Mouse (Mus musculus) heart, postnatal 14 days (tissue): Measurements from ENCODE around the gene A730061H03Rik. TPM values are rescaled to one million over a fixed set of nuclear protein-coding genes. Genes with fewer than 3 reads are reported as not detected.

ENCODE experiments used
- DNase-seq, 2 experiments: peaks; one replicate each; pipeline ENCODE4 v3.0.0; 2021 to 2022
- intact Hi-C: fragments of 180-260 bp; cut with DNase I; formaldehyde crosslinking; loops from one replicate; pipeline ENCODE4 v1.15.1; 2025
- total RNA-seq, 2 experiments: library from RNA; stranded (reverse); gene quantifications; 2 replicates each; pipeline ENCODE4 v1.2.3; 2021

Gene A730061H03Rik
- total RNA-seq, 2 experiments from 2014 or later: 0.69 TPM; not detected in 1

DNA sequence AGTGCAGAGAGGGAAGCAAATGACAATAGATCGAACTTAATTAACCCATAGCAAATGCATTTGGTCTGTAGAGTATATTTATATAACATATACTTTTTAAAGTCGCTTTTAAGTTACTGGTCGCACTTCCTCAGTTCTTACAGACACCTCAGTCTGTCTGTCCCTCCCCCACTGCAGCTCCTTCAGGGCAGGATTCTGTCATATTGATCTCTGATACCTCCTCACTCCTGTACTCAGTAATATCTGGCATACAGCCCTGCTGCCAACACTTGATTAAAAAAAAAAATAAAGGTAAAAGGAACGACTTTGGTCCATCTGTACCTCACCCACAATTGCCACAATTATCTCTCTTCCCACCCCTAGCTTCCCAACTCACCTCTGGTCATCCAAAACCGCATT is 24.1 kb upstream of the A730061H03Rik start:
- intact Hi-C loops: no loop called here
- no peak for DNase-seq

DNA sequence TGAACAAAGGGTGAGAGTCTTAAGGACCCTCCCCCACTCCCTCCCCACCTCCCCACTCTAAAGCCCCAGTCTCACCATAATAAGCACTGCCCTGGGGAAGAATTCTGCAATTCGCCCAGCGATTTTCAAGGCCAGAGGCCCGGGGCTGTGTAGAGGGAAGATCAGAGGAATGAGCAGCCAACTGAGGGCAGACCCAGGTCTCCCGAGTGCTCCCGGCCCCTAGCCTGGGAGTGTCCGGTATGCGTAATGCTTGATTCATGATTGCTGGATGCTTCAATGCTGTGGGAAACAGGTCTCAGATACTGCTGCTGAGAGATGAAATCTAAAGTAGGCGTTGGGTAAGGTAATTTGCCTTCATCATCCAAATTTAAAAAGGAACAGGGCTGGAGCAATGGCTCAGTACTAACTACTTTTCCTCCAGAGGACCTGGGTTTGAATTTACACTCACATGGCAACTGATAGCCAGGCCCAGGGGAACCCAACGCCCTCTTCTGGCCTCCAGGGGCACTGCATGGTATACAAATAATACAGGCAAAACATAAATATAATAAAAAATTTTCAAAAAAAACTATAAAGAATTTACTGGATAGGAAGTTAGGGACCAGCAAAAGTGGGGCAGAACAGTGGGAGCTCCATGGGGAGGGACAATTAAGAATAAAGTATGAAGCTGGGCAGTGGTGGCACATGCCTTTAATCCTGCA is 21.9 kb upstream of the A730061H03Rik start:
- no peak for DNase-seq
- intact Hi-C loops: no loop called here

DNA sequence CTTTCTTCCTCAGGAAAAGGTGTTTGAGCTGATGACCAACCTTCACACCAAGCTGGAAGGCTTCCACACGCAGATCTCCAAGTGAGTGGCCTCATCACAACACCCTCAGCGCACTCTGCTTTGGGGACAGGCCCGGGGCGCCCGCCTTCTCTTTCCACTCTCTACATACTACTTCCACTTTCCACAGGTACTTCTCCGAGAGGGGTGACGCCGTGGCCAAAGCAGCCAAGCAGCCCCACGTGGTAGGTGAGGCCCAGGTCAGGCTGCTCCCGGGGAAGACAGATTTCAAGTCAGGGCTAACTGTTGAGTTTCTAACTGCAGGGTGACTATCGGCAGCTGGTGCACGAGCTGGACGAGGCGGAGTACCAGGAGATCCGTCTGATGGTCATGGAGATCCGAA is 20.5 kb upstream of the A730061H03Rik start:
- no peak for DNase-seq
- intact Hi-C loops: no loop called here

DNA sequence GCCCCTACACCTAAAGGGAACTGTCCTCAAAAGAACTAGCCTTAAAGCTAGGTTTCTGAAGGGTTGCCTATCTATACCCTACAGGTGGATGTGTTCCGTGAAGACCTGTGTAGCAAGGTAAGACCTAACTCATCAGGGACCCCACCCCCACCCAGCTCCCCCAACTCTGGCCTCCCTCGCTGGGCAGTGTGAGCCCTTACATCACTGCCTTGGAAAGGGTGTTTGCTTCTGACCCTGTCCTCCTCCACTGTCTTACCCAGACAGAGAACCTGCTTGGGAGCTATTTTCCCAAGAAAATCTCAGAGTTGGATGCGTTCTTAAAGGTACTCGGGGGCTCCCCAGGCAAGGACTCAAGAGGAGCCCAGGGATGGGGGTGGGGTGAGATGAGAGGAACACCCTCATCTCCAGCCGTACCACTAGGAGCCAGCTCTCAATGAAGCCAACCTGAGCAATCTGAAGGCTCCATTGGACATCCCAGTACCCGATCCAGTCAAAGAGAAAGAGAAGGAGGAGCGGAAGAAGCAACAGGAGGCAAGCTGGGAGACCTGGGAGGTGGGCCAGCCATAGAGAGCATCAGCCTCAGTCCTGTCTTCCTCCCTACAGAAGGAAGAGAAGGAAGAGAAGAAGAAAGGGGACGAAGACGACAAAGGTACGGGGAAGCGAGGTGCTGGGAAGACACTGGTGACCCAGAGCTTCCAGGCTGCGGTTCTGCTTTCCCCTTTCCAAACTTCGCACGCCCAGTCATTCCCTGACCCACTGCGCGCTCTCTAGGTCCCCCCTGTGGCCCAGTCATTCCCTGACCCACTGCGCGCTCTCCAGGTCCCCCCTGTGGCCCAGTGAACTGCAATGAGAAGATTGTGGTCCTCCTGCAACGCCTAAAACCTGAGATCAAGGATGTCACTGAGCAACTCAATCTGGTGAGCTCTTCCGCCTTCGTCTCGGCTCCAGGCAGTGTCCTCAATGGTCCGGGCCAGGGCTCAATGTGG is 19.6 kb upstream of the A730061H03Rik start:
- DNase-seq: no peak
- intact Hi-C loops: no loop called here

DNA sequence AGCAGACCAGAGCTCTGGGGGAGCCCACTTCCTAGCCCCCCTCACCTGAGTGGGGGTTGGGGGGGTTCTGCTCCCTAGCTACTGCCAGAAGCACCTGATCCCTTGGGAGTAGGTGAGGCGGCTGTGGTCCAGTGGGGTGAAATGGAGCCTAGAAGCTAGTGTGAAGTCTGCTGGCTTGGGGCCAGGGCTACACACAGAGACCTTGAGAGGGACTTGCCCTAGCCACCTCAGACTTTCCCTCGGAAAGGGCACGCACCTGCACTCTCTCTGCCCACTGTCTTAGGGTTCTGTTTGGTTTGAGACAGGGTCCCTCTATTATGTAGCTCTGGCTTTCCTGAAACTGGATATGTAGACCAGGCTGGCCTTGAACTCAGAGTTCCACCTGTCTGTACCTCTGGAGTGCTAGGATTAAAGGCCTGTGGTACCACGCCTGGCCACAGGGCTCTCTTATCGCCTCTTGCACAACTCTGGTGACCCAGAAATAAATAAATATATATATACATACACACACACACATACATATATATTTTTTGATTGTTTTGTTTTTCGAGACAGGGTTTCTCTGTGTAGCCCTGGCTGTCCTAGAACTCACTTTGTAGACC is 18.6 kb upstream of the A730061H03Rik start:
- DNase-seq: peak; percentile 61 to 69
- intact Hi-C loops: no loop called here

DNA sequence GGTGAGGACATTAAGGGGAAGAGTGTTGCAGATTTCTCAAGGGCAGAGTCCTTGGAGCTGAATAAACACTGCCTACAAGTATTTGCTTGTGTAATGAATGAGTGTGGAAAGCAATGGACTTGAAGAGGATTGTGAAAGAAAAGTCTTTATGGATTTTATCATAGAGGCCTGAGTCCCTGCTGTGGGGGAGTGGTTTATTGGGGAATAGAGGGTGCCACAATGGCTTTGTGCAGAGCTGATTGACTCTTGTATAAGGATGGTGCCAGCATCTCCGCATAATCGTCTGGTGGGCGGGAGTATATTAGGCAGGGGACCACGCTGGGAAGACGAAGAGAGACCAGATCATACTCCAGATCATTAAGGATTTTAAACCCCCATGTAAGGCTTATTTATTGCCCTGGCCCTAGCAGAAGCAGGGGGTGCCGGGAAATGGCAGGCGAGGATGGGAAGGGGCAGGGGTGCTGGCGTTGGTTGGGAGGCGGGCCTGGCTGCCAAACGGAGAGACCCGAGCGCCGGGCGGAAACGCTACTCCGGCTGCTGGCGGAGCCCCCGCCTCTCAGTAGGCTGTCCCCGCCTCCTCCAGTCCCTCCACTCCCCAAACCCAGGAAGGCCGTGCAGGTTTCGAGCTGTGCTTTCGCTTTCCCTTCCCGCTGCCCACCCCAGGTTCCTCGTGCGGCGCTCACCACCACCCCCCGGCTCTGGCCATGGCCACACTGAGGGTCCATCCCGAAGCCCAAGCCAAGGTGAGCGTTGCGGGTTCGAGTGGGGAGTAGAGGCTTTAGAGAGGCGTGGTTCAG is 17.9 kb upstream of the A730061H03Rik start, which contains the start of gene Psme1:
Psme1 (plus strand) TSS at position 253 of the 797 bp plus-strand sequence.
- DNase-seq: peak; percentile 83 to 85
- intact Hi-C loops: no loop called here

DNA sequence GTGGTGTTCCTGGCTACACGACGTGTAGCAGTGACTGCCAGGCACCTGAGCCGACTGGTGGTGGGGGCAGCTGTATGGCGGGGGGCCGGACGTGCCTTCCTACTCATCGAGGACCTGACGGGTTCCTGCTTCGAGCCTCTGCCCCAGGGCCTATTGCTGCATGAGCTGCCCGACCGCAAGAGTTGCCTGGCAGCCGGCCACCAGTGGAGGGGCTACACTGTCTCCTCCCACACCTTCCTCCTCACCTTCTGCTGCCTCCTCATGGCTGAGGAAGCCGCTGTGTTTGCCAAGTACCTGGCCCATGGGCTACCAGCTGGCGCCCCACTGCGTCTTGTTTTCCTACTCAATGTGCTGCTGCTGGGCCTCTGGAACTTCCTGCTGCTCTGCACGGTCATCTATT is 16.2 kb upstream of the A730061H03Rik start:
- intact Hi-C loops: no loop called here
- DNase-seq: peak; percentile 33 to 50

DNA sequence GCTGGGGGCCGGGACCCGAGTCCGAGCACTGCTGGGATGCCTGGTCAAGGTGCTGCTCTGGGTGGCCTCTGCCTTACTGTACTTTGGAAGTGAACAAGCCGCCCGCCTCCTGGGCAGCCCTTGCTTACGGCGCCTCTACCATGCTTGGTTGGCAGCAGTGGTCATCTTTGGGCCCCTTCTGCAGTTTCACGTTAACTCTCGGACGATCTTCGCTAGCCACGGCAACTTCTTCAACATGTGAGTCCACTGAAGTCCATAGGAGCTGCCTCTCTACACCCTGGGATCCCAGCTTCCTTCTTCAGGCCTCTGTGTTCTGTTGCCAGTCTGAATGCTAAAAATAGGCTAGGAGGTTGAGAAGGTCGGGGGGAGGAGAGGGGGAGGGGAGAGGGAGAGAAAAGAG is 15.5 kb upstream of the A730061H03Rik start:
- intact Hi-C loops: no loop called here
- peak in 1 of 2 experiments; percentile 45 for DNase-seq

DNA sequence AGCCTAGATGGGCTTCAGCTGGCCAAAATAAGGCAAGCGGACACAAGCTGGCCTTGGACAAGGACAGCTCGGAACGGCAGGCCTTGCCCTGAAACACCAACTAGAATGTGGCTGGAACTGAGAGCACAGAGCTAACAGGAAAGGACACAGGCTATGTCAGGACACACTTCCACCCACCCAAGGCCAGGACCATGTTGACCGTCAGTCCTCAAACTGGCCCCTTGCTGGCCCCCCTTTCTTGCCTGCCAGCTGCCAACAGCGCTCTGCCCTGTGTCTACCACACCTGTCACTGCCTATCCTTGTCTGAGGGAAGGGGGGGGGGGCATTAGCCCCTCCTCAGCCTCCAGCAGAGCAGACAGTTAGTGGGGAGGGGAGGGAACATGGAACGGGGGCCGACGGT is 15.1 kb upstream of the A730061H03Rik start, which contains the start of gene Fitm1:
Fitm1 (plus strand) TSS at position 316 of the 400 bp plus-strand sequence.
- intact Hi-C loops: no loop called here
- peak; percentile 49 to 70 for DNase-seq

DNA sequence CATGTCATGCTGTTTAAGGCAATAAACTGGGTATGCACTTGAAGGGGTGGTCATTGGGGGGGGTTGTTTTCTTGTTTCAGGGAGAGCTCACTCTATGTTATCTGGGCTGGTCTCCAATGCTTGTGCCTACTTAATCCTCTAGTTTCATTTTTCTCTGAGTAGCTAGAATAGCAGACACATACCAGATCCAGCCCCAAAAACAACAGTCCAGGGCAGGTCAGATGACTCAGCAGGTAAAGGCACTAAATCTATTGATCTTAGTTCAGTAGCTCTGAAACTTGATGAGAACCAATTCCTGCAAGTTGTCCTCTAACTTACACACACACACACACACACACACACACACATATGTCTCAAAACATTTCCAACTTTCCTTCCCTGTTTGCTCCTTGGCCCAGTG is 11.6 kb upstream of the A730061H03Rik start:
- intact Hi-C loops: no loop called here
- DNase-seq: no peak

DNA sequence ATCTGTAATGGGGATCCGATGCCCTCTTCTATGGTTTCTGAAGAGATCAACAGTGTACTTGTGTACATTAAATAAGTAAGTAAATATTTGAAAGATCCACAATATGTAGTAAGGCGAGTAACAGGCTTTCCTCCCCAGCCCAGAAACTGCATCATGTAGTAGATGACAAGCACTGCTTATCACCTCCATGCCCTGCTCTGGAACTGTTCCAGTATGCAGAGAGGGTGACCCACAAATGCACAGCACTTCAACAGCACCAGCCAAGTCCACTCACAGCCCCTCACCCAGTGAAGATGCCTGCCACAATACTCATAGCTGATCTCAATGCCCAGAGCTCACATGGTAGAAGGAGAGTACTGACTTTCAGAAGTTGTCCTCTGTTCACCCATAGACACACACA is 10.4 kb upstream of the A730061H03Rik start:
- DNase-seq: no peak
- intact Hi-C loops: no loop called here

DNA sequence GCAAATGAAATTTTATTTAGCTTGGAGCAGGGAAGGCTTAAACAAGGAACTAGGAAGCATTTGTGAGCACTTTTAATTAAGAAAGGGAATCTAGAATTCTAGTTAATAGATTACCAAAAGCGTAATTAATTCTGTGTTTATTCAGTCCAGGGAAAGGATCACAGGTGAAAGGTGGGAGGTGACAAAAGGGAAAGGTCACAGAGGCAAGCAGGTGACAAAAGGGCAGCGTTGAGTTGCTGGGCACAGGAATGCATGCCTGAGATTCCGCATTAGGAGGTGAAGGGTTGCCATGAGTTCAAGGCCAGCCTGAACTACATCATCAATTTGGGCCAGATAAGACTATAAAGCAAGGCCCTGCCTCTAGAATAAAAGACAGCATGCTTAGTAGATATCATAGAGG is 7.3 kb upstream of the A730061H03Rik start:
- intact Hi-C loops: no loop called here

DNA sequence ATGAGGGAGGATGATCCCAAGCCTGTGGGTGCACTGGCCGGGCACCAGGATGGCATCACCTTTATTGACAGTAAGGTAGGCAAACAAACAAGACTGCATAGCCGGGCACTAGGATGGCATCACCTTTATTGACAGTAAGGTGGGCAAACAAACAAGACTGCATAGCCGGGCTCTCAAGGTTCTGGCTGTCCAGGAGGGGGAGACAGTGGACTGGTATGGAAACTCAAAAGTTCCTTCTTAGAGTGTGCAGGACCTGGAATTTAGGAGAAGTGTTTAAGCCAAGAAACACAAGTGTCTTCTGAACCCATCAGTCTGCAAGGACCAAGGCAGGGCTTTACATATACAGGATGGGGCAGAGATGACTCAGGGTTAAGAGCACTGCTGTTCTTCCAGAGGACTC is 5.5 kb upstream of the A730061H03Rik start:
- DNase-seq: no peak
- intact Hi-C loops: no loop called here

More for the DNA sequence above, 7.3 kb upstream of the A730061H03Rik start:
- DNase-seq: no peak

DNA sequence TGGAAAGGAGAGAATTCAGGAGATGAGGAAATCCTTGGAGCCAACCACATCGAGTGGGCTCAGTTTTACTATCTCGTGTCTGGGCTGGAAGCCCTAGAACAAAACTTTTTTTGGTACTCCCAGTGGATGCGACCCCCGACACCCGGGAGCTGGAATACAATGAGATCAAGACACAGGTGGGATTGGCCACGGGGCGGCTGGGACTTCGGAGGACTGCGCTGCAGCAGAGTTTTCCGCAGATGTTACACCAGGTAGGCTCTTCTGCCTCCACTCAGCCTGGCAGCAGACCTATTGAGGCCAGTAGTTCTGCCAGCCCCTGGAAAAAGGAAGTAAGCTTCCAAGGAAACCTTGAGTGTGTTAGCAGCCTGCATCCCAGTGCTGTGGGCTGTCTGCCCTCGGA is 3.0 kb upstream of the A730061H03Rik start:
- DNase-seq: no peak
- intact Hi-C loops: loop anchor here (5.0 kb wide), 1 partner anchor 39 kb away; the partner anchor contains the start of gene Irf9

DNA sequence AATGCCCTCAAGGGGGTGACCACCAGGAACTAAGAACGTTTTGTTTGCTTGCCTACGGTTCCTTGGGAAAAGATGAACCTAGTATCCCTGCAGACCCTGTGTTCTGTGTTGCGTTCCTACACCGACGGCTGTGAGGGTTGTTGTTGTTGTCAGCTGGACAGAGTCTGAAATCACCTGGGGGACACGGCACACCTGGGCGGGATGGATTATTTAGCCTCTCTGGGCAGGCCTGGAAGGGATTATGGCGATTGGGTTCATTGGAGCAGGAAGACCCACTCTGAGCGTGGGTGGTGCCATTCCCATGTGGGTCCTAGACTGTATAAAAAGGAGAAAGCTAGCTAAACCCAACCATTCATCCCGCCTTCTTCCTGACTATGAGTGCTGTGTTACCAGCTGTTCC is 1.7 kb upstream of the A730061H03Rik start:
- DNase-seq: no peak
- intact Hi-C loops: loop anchor here (5.0 kb wide), 1 partner anchor 40 kb away; the partner anchor contains the start of gene Irf9

DNA sequence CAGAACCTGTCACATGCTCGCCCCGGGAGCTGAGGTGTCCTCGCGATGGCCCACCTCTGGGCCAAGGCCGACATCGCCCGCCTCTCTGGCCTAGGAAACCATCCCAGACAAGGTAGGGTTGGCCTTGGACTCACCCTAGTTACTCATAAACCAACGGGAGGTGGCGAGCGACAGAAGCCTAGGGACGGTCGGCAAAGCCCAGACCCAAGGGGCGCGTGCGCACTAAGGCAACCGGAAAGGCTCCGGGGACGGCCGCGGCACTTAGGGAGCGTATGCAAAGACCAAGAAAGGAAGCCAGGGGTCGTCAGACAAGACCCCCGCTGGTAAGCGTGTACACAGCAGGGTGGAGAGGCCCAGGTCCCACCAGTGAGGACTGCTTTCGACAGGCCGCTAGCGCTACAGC is 406 bp downstream of the A730061H03Rik start, which contains the start of gene Dcaf11:
Dcaf11 (plus strand) TSS at position 208 of the 403 bp plus-strand sequence.
- DNase-seq: peak; percentile 90
- intact Hi-C loops: loop anchor here (5.0 kb wide), 1 partner anchor 43 kb away; the partner anchor contains the start of gene Irf9

DNA sequence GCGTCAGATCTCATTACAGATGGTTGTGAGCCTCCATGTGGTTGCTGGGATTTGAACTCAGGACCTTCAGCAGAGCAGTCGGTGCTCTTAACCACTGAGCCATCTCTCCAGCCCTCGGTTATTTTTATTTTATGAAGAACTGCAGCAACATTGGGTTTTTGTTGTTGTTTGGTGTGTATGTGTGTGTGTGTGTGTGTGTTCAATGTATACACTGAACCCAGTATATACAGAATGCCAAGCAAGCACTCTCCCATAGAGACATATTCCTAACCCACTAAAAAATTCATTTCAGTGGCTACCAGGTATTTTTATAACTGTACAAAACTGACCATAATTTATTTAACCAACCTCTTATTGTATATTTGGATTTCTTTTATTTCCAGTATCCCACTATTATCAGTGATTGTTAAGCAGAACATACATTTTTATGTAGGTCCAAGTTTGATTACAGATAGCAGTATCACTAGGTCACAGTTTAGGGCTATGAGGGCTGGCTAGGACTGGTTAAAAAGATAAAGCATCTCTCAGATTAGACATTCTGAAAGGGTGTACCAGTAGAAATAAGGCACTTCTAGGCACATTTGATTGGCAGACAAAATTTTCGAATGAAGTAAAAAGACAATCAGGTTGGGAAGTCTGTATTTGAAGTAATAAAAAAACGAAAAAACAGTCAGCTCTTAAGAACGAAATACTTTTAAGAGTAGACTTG is 1.3 kb downstream of the A730061H03Rik start:
- no peak for DNase-seq
- intact Hi-C loops: no loop called here

DNA sequence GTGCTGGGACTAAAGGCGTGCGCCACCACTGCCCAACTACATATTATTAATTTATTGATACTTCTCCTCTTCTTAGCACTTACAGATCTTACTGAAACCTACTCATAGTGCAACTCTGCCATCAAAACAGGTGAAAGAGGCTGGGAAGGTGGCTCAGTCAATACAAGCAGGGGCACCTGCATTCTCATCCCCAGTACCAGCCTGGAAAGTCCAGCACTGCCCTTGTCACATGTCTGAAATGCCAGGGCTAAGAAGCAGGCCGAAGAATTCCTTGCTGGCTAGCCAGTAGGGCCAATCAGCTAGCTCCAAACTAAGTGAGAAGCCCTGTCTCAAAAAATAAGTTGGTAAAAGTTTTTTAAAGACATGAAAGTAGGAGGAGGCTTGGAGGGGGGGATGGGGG is 2.6 kb downstream of the A730061H03Rik start:
- no peak for DNase-seq
- intact Hi-C loops: loop anchor here (1.0 to 2.0 kb wide), 2 partner anchors 17 to 61 kb away; partner anchors contain the start of gene Pck2

DNA sequence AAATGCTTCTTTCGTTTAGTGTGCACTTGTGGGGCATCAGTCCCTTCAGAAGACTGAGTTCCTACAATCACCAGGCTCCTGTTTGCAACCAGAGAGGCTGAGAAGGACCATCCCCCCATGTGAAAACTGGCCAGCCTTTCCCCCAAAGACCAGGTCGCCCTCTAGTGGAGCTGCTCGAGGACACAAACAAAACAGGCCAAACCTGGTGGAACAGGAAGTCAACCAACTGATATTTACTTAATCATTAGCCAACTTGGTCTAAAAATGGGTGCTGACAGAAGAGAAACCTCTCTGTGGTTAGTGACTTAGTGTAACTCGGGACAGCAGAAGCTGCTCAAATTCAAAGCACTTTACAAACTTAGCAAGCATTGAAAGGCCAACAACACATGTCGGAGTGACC is 3.2 kb downstream of the A730061H03Rik start:
- DNase-seq: peak; percentile 82 to 89
- intact Hi-C loops: loop anchor here (1.0 to 2.0 kb wide), 2 partner anchors 16 to 61 kb away; partner anchors contain the start of gene Pck2
